Mouse (Mus musculus): ENCODE results near the gene Espl1.

GRCm38 (mm10) chr15:102346444-102346843 lies 50.4 kb downstream of the Espl1 start:
- no peak for TF ChIP-seq MYC (IDR thresholded peaks at IDR 0.05; ENCODE audit: low read depth, low read length)
- no peak for TF ChIP-seq RAD21 (IDR thresholded peaks at IDR 0.05; ENCODE audit: low read depth, low read length)

Measured in MEL (cell line).